Mouse (Mus musculus): ENCODE measurements around the gene Scyl2.
"Not testable (repeated sequence)": the region's sequence is repeated elsewhere in the genome, so short reads cannot be mapped to it uniquely, and the experiment has no call there.

The Scyl2 gene

DNA sequence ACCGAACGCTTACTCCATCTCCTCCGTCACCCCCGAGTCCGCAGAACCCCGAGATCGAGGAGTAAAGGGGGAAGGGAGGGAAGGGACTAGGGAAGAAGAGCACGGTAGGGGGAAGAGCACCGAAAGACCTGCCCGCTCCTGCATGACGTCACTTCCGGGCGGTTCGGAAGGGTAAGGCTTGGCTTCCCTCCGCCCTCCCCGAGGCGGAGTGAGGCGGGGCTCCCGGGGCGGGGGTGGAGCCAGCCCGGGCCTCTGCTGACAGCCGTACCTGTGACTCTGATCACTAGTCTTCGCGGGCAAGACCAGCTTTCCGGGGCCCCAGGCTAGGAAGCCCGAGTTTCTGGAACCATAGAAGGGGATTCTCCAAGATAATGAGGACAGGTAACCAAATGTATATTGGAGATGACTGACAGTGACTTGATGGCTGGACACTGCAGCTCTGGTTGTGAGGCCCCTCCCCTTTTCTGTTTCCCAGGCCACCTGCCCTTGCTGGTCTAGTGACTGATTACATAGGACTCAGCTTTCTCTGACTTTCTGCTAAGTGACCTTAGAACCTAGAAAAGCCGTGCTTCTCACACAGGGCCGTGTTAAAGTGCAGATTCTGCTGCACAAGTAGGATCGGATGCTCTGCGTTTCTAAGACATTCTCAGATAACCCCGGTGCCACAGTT lies at the start of gene Scyl2:
Gene Scyl2, minus strand, starts transcription at position 147 of the 670 bp plus-strand sequence.
- DNase-seq = peak; percentile 94 to 96

DNA sequence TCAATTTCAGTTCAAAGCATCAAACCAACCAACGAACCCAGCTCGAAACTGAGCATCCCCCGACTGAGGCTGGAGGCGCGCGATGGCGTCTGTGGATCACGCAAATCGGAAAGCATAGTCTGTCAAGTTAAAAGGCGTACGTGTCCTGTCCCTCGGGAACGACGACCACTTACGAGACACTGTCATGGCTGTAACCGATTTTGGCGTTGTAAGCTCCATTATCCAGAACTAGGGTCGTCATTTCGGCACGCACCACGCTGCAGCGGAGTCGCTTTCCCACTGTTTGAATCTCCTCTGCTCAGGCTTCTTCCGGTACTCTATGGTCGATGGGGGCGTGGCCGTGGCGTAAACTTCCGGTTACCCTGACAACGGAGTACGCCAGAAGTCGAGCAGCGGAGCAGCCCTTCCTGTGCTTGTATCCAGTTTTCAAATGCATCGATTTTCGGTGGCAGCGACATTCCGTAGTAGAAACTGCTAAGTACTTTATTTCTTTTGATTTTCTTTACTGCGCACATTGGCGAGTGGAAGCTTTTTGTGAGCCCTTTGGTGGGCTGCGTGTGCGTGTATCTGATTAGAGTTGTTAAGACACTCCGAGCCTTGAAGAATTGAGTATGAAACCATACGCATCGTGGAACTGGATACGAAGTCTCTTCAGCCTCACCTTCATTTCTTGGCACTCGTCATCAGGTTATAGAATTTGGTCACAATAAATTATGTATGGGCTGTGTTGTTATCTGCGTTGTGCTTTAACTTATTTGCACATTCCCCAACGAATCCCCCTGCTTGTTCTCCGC lies 46.1 kb upstream of the Scyl2 start, which contains the start of gene Actr6:
Gene Actr6, minus strand, starts transcription at position 295 of the 794 bp plus-strand sequence.
- DNase-seq = peak; percentile 94 to 95

DNA sequence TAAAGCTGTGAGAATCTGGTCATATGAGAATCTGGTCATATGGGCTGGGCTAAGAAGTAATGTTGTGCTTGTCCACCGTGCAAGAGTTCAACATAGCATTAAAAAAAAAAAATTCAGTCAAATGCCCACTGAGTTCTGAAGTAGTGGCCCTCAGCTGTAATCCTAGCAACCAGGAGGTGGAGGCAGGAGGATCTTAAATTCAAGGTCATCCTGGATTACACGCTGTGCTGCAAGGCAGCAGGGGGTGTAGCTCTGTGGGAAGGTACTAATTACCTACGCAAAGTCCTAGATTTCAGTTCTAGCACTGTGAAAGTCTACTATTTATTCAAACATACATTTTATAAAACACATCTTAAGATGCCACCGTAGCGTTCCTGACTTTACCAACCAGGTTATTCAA lies 45.3 kb upstream of the Scyl2 start:
- DNase-seq = no peak

DNA sequence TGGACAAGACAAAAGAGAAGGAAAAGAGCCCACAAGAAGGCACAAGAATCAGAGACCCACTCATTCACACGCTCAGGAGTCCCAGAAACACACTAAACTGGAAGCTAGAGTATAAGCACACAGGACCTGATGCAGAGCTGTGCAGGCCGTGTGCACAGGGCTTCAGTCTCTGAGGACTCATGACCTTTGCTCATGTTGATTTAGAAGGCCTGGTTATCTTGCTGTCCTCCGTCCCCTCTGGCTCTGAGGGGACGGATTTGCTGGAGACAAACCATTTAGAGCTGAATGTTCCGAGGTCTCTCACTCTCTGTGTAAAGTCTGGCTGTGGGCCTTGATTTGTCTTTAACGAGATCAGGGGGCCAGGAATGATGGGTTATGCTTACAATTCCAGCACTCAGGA lies 44.3 kb upstream of the Scyl2 start:
- DNase-seq = no peak

DNA sequence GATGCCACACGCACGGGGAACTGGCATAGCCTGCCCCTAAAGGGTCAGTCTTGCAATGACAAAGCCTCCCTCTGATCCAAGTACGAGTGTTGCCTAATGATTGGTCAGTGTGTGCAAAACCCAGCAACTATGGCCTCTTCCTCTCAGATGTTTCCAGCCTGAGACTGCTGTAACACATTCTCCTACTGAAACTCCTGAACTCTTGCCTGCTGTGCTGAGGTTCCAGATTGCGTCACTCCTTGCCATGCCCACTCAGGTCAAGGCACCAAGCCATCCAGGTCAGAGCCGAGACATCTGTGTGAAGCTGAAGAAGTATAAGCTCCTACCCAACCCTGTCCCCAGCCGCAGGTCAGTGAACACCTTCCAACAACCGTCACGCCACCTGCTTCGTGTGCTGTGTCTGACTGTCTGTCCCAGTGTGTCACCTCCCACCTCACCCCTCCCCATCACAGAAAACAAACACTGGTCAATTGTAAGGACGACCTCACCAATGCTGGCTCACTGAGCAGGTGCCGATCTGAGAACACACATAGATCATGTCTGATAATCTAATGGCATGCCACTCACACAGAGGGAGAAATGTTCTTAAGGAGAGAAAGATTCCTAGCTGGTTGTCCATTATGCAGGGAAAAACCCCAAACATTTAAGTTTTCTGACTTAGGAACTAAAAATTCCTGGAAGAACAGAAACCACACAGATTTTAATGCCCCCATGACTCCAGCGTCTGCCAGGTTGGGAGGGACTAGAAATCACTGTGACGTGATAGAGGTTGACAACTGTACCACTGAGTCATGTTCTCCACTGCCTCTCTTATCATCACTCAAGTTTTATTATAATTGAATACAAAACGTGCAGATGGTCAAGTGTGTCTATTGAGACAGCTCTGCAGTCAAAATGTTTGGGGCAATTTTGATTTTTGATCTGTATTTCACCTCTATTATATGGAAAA lies 36.4 kb upstream of the Scyl2 start:
- peak; percentile 13 to 27 for DNase-seq

DNA sequence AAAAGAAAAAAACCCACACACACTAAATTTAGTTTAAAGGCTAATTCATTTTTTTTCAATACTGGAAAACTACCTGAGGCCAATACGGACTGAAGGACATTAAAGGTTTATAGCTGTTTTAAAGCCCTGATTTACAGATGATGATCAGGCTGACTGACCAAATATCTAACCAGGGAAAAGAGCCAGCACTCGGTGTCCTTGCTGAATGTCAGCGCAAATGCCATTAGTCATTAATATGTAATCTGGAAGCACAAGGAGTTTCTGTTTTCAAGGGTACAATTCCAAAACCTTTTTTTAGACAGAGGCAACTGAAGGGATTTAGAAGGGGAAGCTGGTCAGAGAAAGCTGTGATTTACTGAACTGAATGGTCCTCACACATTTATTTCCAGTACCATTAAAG lies 34.7 kb upstream of the Scyl2 start:
- DNase-seq = no peak

DNA sequence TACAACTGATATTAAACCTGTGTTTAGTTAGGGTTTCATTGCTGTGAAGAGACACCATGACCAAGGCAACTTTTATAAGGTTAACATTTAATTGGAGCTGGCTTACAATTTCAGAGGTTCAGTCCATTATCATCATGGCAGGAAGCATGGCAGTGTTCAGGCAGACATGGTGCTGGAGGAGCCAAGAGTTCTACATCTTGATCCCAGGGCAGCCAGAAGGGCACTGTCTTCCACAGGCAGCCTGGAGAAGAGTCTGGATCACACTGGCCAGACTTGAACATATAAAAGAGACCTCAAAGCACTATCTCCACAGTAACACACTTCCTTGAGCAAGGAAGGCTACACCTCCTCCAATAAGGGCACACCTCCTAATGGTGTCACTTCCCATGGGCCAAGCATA lies 34.2 kb upstream of the Scyl2 start:
- DNase-seq = no peak

DNA sequence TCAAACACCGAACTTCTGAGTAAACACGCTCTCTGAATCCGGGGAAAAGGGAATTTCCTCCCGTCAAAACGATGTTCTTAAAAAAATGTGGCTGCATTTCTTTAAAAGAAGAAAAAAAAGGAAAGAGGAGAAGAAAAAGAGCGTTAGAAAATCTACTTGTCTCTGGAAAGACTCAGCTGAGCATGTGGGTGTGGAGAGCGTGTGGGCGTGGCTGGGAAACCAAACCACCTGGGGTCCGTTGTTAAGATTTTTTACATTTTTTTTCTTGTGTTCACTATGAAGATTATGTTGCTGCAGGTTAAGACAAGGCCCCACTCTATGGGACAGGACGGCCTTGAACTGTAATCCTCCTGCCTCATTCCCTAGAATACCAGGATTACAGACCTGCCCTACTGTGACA lies 28.8 kb upstream of the Scyl2 start:
- no peak for DNase-seq

DNA sequence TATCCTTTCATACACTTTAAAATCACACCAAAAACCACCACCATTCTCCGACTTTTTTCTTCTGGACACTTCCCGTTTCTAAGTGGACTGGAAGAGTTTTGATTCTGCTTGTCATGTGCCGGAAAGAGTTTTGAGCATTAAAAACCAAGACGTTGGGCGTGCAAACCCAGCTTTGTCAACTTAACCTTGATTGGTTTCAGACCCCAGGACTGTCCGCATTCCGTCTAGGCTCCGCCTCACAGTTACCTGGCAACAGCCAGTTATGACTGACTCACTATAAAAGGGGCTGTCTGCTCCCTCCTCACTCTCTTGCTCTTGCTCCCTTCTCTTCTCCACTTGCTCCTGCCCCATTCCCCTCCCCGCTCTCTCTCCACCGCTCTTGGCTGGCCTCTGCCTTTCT lies 22.6 kb upstream of the Scyl2 start:
- peak; percentile 35 to 44 for DNase-seq

DNA sequence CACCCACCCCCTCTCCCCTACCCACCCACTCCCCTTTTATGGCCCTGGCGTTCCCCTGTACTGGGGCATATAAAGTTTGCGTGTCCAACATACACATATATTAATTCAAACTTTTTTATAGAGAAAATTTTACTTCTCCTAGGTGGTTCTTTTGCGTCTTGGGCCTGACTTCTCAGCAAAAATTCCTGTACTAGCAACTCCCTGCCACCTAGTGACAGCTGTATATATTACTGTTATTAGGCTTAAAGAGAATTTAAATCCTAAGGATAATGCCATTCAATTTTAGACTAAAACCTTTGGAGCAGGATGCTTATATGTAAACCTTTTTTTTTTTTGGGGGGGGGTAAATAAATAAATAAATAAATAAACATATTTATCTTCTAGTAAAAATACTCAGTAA lies 21.3 kb upstream of the Scyl2 start:
- no peak for DNase-seq

DNA sequence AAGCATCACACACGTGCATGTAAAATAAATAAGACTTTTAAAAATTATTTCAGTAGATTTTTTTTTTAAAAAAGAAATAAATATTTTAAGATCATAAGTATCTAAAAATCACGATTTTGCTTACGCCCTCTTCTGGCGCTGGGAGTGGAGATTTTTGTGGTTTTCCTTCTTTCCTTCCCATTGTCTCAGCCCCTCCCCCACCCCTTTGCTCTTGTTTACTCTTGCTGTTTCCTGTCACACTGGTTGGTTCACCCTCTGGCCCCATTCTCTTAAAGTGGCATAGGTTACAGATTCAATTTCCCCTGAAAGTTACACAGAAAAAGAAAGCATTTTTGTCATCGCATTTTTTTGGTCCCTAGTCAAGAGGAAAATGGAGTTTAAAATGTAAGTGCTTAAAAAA lies 17.0 kb upstream of the Scyl2 start:
- DNase-seq = peak; percentile 14 to 50

DNA sequence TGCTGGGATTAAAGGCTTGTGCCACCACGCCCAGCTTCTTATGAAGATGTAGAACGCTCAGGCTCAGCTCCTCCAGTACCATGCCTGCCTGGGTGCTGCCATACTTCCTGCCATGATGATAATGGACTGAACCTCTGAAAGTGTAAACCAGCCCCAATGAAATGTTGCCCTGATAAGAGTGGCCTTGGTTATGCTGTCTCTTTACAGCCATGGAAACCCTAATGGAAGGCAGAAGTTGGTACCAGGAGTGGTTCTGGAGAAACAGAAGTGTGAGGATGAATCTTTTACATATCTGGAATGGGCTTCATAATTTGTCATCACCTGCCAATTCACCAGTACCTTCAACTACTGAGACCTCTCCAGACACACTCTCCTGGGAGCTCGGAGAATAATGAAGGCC lies 11.9 kb upstream of the Scyl2 start:
- no peak for DNase-seq

DNA sequence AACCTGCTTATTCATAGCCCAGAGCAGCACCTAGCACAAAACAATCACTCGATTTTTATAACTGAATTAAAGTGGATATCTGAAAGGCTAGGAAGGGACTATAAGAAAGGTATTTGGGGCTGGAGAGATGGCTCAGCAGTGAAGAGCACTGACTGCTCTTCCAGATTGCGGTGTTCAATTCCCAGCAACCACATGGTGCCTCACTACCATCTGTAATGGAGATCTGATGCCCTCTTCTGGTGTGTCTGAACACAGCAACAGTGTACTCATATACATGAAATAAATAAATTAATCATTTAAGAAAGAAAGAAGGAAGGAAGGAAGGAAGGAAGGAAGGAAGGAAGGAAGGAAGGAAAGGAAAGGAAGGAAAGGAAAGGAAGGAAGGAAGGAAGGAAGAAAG lies 10.2 kb upstream of the Scyl2 start:
- not testable (repeated sequence) for DNase-seq

DNA sequence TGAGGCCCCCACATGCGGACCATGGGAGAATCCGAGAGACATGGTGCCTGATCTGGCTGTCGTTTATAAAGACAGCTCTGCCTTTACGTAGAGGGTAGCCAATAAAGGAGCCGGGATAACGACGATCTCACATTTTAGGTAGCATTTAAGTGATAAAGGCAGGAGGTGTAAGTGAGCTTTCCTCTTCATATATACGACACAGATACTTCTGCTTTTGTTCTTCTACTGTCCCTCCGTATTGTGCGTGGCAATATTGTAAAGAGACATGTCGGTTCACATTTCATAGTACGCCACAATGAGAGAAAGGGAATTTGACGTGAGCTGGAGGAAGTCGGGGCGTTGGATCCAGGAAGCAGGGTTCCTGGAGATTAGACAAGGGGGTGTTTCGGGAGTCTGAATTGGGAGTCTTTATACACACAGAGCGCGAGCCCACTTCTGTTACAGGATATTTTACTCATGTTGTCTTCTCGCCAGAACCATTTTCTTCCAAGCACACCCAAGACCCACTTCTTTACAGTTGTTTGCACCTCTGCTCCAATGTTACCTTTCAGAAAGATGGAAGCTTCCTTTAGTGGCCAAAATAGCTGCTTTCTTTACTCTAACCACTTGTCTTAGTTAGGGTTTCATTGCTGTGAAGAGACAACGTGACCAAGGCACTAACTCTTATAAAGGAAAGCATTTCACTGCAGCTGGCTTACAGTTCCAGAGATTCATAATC lies 9.3 kb upstream of the Scyl2 start:
- DNase-seq = no peak

DNA sequence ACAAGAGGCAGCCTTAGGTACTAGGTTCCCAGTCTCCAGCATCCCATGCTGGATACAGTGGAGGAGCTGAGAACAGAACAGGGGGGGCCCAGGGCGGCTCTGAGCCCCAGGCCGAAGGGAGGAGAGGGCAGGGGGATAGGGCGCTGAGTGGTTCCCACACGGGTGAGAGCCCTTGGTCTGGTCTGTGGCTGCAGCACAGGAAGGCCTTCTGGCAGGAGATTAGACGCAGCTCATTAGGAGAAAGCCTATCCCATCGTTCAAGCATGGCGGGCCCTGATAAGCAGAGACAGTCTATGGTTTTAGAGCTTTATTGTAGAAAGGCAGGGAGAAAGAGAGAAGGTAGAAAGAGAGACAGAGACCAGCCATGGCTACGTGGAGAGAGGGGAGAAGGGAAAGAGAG lies 3.9 kb upstream of the Scyl2 start:
- DNase-seq = no peak

DNA sequence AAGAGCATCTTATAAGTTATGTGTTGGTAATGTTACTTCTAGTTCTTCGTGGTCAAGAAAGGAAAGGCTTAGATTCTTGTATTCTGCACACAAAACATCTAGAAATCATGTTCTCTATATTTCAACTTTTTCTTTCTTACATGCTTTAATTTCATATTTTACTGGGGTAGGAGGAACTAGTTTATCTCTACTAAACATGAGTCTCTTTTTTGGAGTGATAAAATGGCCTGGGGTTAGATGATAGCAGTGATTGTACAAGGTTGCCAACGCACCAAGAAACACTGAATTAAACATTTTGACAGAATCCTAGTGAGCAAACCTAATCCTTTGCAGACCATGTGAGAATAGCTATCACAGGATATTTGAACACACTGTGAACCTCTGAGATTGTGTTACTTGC lies 1.4 kb upstream of the Scyl2 start:
- no peak for DNase-seq

DNA sequence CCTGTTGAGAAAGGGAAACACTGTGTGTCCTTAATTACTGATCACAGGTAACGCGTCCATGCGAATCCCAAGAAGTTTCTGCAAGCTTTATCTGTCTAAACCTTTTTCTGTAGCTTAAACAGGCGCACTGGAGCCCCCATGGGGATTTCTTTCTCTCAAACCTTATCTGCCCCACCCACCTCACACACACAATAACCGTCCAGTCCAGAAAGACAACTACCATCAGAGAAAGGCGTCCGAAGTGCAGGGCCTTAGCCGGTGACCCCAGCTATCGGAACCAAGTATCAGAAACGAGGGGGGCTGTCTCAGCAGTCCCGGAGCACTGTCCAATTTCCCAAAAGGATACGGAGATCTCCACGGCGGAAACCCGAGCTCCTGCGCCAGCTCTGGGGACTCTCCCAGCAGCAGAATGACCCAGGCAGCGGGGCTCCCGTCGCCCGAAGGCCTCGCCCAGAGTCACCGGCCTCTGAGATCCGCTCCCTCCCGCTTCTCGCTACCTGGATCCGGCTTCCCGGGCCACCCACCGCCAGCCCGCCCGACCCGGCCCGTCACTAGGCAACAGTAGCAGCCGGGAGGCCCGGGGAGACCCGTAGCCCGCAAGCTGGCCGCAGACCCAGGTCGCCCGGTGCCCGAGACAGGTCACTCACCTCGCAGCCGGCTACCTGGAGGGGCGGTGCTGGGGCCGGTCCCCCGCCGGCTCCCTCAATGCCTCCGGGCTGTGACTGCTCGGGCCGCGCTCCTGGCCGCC lies 520 bp downstream of the Scyl2 start:
- no peak for DNase-seq

DNA sequence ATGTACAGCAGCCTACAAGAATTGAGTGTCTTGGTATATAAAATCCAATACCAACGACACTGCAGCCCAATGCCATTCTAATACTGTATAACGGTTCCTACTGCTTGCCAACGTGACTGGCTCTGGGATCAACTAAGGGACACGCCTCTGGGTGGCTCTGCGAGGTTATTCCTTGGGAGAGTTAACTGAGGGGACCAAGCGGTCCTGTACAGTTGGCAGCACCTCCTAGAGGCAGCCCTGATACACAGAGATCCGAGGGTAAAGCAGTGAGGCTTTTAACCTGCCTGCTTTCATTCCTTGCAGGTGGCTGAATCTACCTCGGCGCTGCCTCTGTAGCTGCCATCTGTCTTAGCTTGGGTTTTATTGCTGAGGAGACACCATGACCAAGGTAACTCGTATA lies 3.1 kb downstream of the Scyl2 start:
- no peak for DNase-seq

DNA sequence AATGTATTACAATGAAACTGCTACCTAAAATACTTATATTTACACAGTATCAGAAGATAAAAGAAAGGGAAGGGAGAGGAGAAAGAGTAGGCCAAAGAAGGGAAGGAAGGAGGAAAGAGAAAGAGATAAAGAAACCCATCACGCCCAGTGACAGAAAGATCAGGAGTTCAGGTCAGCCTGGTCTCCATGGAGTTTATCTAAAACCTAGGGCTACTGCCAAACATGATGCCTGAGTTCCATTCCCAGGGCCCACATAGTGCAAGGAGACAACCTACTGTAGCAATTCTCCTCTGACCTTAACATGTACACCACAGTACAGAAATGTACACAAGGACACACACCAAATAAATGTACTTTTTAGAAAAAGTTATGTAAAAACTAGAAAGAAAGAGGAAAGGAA lies 3.9 kb downstream of the Scyl2 start:
- DNase-seq = no peak

DNA sequence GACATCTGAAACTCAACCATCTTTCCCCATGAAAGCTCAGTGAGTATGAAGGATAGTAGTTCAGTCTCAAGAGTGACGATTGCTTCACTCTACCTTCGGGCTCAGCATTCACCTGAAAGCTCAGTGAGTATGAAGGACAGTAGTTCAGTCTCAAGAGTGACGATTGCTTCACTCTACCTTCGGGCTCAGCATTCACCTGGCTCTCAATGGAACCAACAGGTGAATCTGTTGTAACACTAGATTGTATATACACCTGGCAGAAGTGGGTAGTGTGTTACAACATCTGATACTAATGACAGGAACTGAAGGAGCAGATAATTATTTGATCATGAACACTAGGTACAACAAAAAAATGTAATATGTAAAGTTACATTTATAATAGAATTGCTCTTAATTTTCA lies 4.4 kb downstream of the Scyl2 start:
- DNase-seq = no peak

DNA sequence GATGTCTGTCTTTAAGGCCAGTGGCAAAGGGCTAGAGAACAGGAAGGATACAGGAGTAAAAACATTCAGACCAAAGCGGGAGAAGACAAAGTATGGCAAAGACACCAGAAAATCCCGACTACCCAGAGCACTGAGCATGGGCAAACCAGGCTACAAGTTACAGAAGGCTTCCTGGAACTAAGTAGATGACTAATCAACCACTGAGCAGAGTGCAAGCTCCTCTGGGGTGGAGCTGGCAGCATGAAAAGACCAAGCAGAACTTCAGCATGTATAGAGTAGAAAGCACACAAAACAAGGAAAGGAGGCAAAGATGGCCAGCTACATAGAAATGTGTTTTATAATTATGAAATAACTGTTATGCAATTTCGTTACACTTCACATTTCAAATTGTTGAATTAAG lies 5.6 kb downstream of the Scyl2 start:
- DNase-seq = peak; percentile 41 to 45

DNA sequence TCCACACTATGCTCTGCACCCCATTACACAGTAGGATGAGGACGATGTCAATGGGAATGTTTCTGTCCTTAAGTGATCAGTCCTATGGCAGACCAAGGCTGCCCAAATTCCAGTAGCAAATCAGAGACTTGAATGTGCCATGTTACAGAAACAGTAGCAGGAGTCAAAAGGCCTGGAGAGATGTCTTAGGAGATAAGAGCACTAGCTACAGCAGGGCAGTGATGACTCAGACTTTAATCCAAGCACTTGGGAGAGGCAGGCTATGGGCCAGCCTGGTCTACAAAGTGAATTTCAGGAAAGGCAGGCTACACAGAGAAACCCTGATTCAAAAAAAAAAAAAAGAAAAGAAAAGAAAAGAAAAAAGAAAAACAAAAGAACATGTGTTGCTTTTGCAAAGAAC lies 6.6 kb downstream of the Scyl2 start:
- no peak for DNase-seq

All from lung, adult 18-20 months (tissue).